Mouse (Mus musculus) forebrain, embryonic 11.5 days (tissue): ENCODE data around the gene Tmem37. TPM values are rescaled to one million over a fixed set of nuclear protein-coding genes. Genes with fewer than 3 reads are reported as not detected.

Experiments
- ATAC-seq: fragments of 200-750 bp; cut with Nextera tagmentation; replicated peaks from 2 replicates; pipeline ENCODE4 v1.8.0; 2017; ENCODE audit warnings: moderate TSS enrichment; ENCODE audit not compliant: low FRiP score
- DNase-seq: peaks from one replicate; pipeline ENCODE4 v3.0.0-alpha.2; 2017; ENCODE audit warnings: low spot score
- H3K27ac ChIP-seq: fragments of 300-500 bp; sonication (generic); 2 replicates; pipeline ENCODE4 v1.5.1; 2014; ENCODE audit warnings: low read depth, low read length
- H3K27me3 ChIP-seq: fragments of 300-500 bp; sonication (generic); 2 replicates; pipeline ENCODE4 v1.6.1; 2014; ENCODE audit warnings: mild to moderate bottlenecking, low read length, mixed read lengths; ENCODE audit not compliant: control insufficient read depth, insufficient read depth
- H3K36me3 ChIP-seq: fragments of 300-500 bp; sonication (generic); 2 replicates; pipeline ENCODE4 v1.6.1; 2014; ENCODE audit warnings: mild to moderate bottlenecking, low read length, moderate library complexity, mixed read lengths; ENCODE audit not compliant: control insufficient read depth, insufficient read depth
- H3K4me1 ChIP-seq: fragments of 300-500 bp; sonication (generic); replicated peaks from 2 replicates; pipeline ENCODE4 v1.6.1; 2014; ENCODE audit warnings: low read length, mixed read lengths; ENCODE audit not compliant: control insufficient read depth, insufficient read depth
- H3K4me2 ChIP-seq: fragments of 300-500 bp; sonication (generic); 2 replicates; pipeline ENCODE4 v1.6.1; 2014; ENCODE audit warnings: low read depth, mild to moderate bottlenecking, low read length, moderate library complexity, mixed read lengths; ENCODE audit not compliant: severe bottlenecking
- H3K4me3 ChIP-seq: fragments of 300-500 bp; sonication (generic); 2 replicates; pipeline ENCODE4 v1.5.1; 2014; ENCODE audit warnings: low read depth, low read length
- H3K9ac ChIP-seq: fragments of 300-500 bp; sonication (generic); 2 replicates; pipeline ENCODE4 v1.6.1; 2014; ENCODE audit warnings: low read length
- H3K9me3 ChIP-seq: fragments of 300-500 bp; sonication (generic); 2 replicates; pipeline ENCODE4 v1.6.1; 2016; ENCODE audit warnings: low read length, mixed read lengths; ENCODE audit not compliant: control insufficient read depth
- WGBS: fragments of 180-500 bp; shearing (Covaris S2); extraction: QIAGEN DNeasy Blood & Tissue Kit; methylation state at CpG from one replicate; pipeline ENCODE4 v1.1.7; 2014; 5-methylcytosine and 5-hydroxymethylcytosine counted together
- polyA plus RNA-seq: library from polyadenylated mRNA; unstranded; fragments of >200 nt; fragmentation: Nextera tagmentation; extraction: Ambion mirVana; gene quantifications from 2 replicates; pipeline ENCODE4 v1.2.1, GENCODE M21; 2014

Gene Tmem37
- polyA plus RNA-seq, 1 experiment from 2014 or later, result 5.3 TPM

GRCm38 (mm10) chr1:120057674-120058430 is 16.0 kb downstream of the Tmem37 start:
- no peaks in the 10 kb centered on the region for H3K9me3 ChIP-seq
- 76% methylated on average over 8 of the region's 8 CpGs for WGBS
- no peaks in the 10 kb centered on the region for H3K4me1 ChIP-seq
- no peak for ATAC-seq
- no peaks in the 10 kb centered on the region for H3K36me3 ChIP-seq
- no peak overlapping the region for H3K4me3 ChIP-seq
- no peak overlapping the region for H3K9ac ChIP-seq
- H3K4me2 ChIP-seq, result no peak overlapping the region
- no peaks in the 10 kb centered on the region for H3K27me3 ChIP-seq
- DNase-seq, result no peak
- H3K27ac ChIP-seq, result no peak overlapping the region

GRCm38 (mm10) chr1:120057044-120057443 is 16.8 kb downstream of the Tmem37 start:
- Histone ChIP-seq H3K4me3 (no peak overlapping the region), H3K4me1 (no peaks in the 10 kb centered on the region), H3K9me3 (no peaks in the 10 kb centered on the region), H3K27ac (no peak overlapping the region), H3K27me3 (no peaks in the 10 kb centered on the region), H3K4me2 (no peak overlapping the region), H3K36me3 (no peaks in the 10 kb centered on the region), H3K9ac (no peak overlapping the region)
- 71% methylated on average over 14 of the region's 14 CpGs for WGBS
- ATAC-seq, result no peak
- no peak for DNase-seq

- ATAC-seq, result no peak
- H3K36me3 ChIP-seq, result no peaks in the 10 kb centered on the region
- H3K9ac ChIP-seq, result no peak overlapping the region
- no peaks in the 10 kb centered on the region for H3K9me3 ChIP-seq
- H3K27me3 ChIP-seq, result no peaks in the 10 kb centered on the region
- no peak overlapping the region for H3K4me2 ChIP-seq
- no peak overlapping the region for H3K27ac ChIP-seq
- 61% methylated on average over 7 of the region's 7 CpGs for WGBS
- no peaks in the 10 kb centered on the region for H3K4me1 ChIP-seq
- no peak for DNase-seq
- H3K4me3 ChIP-seq, result no peak overlapping the region
These were observed 17.6 kb downstream of the Tmem37 start for GRCm38 (mm10) chr1:120056236-120056635.

GRCm38 (mm10) chr1:120055475-120055874 is 18.4 kb downstream of the Tmem37 start:
- Histone ChIP-seq H3K27ac (no peak overlapping the region), H3K9ac (no peak overlapping the region), H3K36me3 (no peaks in the 10 kb centered on the region), H3K4me2 (no peak overlapping the region), H3K9me3 (no peaks in the 10 kb centered on the region), H3K4me1 (no peaks in the 10 kb centered on the region), H3K27me3 (no peaks in the 10 kb centered on the region), H3K4me3 (no peak overlapping the region)
- ATAC-seq, result no peak
- DNase-seq, result no peak
- 81% methylated on average over 6 of the region's 6 CpGs for WGBS

- H3K4me3 ChIP-seq, result no peak overlapping the region
- no peak overlapping the region for H3K9ac ChIP-seq
- no peak for ATAC-seq
- no peaks in the 10 kb centered on the region for H3K9me3 ChIP-seq
- no peaks in the 10 kb centered on the region for H3K36me3 ChIP-seq
- no peak for DNase-seq
- H3K4me2 ChIP-seq, result no peak overlapping the region
- 90% methylated on average over 6 of the region's 6 CpGs for WGBS
- no peak overlapping the region for H3K27ac ChIP-seq
- H3K27me3 ChIP-seq, result no peaks in the 10 kb centered on the region
- H3K4me1 ChIP-seq, result no peaks in the 10 kb centered on the region
These were observed 18.9 kb downstream of the Tmem37 start for GRCm38 (mm10) chr1:120054997-120055396.

GRCm38 (mm10) chr1:120051070-120051469 is 22.8 kb downstream of the Tmem37 start:
- H3K27me3 ChIP-seq, result no peaks in the 10 kb centered on the region
- H3K4me2 ChIP-seq, result no peak overlapping the region
- 31% methylated on average over 1 of the region's 1 CpGs for whole genome bisulfite sequencing
- no peaks in the 10 kb centered on the region for H3K9me3 ChIP-seq
- no peaks in the 10 kb centered on the region for H3K4me1 ChIP-seq
- no peak overlapping the region for H3K9ac ChIP-seq
- DNase-seq (no peak), ATAC-seq (no peak)
- H3K27ac ChIP-seq, result no peak overlapping the region
- H3K36me3 ChIP-seq, result no peaks in the 10 kb centered on the region
- no peak overlapping the region for H3K4me3 ChIP-seq

- no peak for ATAC-seq
- Histone ChIP-seq H3K9ac (no peak overlapping the region), H3K4me3 (no peak overlapping the region), H3K4me2 (no peak overlapping the region), H3K36me3 (no peaks in the 10 kb centered on the region), H3K4me1 (no peaks in the 10 kb centered on the region), H3K27ac (no peak overlapping the region), H3K27me3 (no peaks in the 10 kb centered on the region), H3K9me3 (no peaks in the 10 kb centered on the region)
- no peak for DNase-seq
These were observed 26.5 kb downstream of the Tmem37 start for GRCm38 (mm10) chr1:120047325-120047724.

GRCm38 (mm10) chr1:120044584-120044983 is 29.3 kb downstream of the Tmem37 start:
- DNase-seq (no peak), ATAC-seq (no peak)
- H3K9ac ChIP-seq, result no peak overlapping the region
- WGBS, result 89% methylated on average over 16 of the region's 16 CpGs
- no peaks in the 10 kb centered on the region for H3K36me3 ChIP-seq
- no peaks in the 10 kb centered on the region for H3K27me3 ChIP-seq
- H3K27ac ChIP-seq, result no peak overlapping the region
- no peaks in the 10 kb centered on the region for H3K4me1 ChIP-seq
- no peak overlapping the region for H3K4me3 ChIP-seq
- H3K9me3 ChIP-seq, result no peaks in the 10 kb centered on the region
- H3K4me2 ChIP-seq, result no peak overlapping the region

- DNase-seq (no peak), ATAC-seq (no peak)
- no peak overlapping the region for H3K27ac ChIP-seq
- 70% methylated on average over 8 of the region's 8 CpGs for WGBS
- no peaks in the 10 kb centered on the region for H3K27me3 ChIP-seq
- no peak overlapping the region for H3K4me2 ChIP-seq
- no peak overlapping the region for H3K9ac ChIP-seq
- no peaks in the 10 kb centered on the region for H3K9me3 ChIP-seq
- no peaks in the 10 kb centered on the region for H3K4me1 ChIP-seq
- H3K4me3 ChIP-seq, result no peak overlapping the region
- H3K36me3 ChIP-seq, result no peaks in the 10 kb centered on the region
These were observed 31.5 kb downstream of the Tmem37 start for GRCm38 (mm10) chr1:120042421-120042820.
